Mouse (Mus musculus): ENCODE measurements around the gene Dok3. TPM values are rescaled to one million over a fixed set of nuclear protein-coding genes. Genes with fewer than 3 reads are reported as not detected.

Dok3 gene
- total and polyA plus RNA-seq, 3 experiments, result 9.0 to 38.4 (median 30.3) TPM

- in situ Hi-C loops (cut with MboI; ENCODE audit: low pct_ligation_motif_present, low pct_unique_long_range_greater_than_20kb, low sequenced_read_pairs), result no loop called here
- Histone ChIP-seq H3K4me2 (ENCODE audit: insufficient read depth, low read depth, poor library complexity, severe bottlenecking) (no peak overlapping the region), H3K36me3 (replicated peaks in 1 of 2; ENCODE audit: control insufficient read depth in 1 of 2, insufficient read depth in 1 of 2, low read length in 1 of 2) (peaks cover 34 to 94% of the 10 kb centered on the region in 2 experiments)
Observed at GRCm38 (mm10) chr13:55502405-55502804, 26.7 kb downstream of the Dok3 start.

GRCm38 (mm10) chr13:55500575-55500974 lies 28.5 kb downstream of the Dok3 start:
- Histone ChIP-seq H3K4me1 (ENCODE audit: control insufficient read depth in 1 of 2, insufficient read depth in 2 of 2) (no peaks in the 10 kb centered on the region), H3K27ac (ENCODE audit: insufficient read depth, low read depth) (no peak overlapping the region), H3K9me3 (replicated peaks; ENCODE audit: low read length) (no peaks in the 10 kb centered on the region), H3K4me3 (replicated peaks in 1 of 3; ENCODE audit: low read depth in 2 of 3, low read length in 2 of 3, poor library complexity in 1 of 3) (no peak overlapping the region), H3K27me3 (replicated peaks) (no peaks in the 10 kb centered on the region), H3K36me3 (replicated peaks in 1 of 2; ENCODE audit: control insufficient read depth in 1 of 2, insufficient read depth in 1 of 2, low read length in 1 of 2) (peaks cover 18 to 85% of the 10 kb centered on the region in 2 experiments), H3K9ac (ENCODE audit: insufficient read depth, low read depth) (no peak overlapping the region), H3K79me2 (replicated peaks; ENCODE audit: control insufficient read depth, extremely low read depth, insufficient read depth, poor library complexity, severe bottlenecking) (no peaks in the 10 kb centered on the region), H3K4me2 (ENCODE audit: insufficient read depth, low read depth, poor library complexity, severe bottlenecking) (no peak overlapping the region)
- TF ChIP-seq NELFE (IDR thresholded peaks at IDR 0.05; ENCODE audit: low read depth, low read length) (no peak), GABPA (IDR thresholded peaks at IDR 0.05; ENCODE audit: insufficient replicate concordance, low read depth, low read length) (no peak), HCFC1 (IDR thresholded peaks at IDR 0.05; ENCODE audit: low read depth, low read length) (no peak), USF1 (IDR thresholded peaks at IDR 0.05; ENCODE audit: low read depth, low read length) (no peak), ZNF384 (IDR thresholded peaks at IDR 0.05; ENCODE audit: low read depth, low read length) (no peak), RAD21 (IDR thresholded peaks at IDR 0.05; ENCODE audit: low read depth, low read length) (no peak), KAT2A (IDR thresholded peaks at IDR 0.05; ENCODE audit: insufficient replicate concordance, low read length) (no peak), ZC3H11A (IDR thresholded peaks at IDR 0.05; ENCODE audit: low read depth, low read length) (no peak), MAFK (IDR thresholded peaks at IDR 0.05; ENCODE audit: insufficient replicate concordance, low read length) (no peak), SMC3 (IDR thresholded peaks at IDR 0.05; ENCODE audit: low read depth, low read length) (no peak), ELF1 (IDR thresholded peaks at IDR 0.05; ENCODE audit: low read depth, low read length) (no peak), MAX (IDR thresholded peaks at IDR 0.05; ENCODE audit: low read length) (no peak), ZKSCAN1 (IDR thresholded peaks at IDR 0.05; ENCODE audit: borderline replicate concordance, low read depth, low read length) (no peak), IRF4 (IDR thresholded peaks at IDR 0.05; ENCODE audit: low read depth, low read length) (no peak)
- dilution Hi-C loops (cut with MboI; ENCODE audit: extremely low pct_ligation_motif_present, extremely low pct_unique_long_range_greater_than_20kb, low sequenced_read_pairs), result no loop called here
- in situ Hi-C loops (cut with MboI; ENCODE audit: low pct_ligation_motif_present, low pct_unique_long_range_greater_than_20kb, low sequenced_read_pairs), result no loop called here
- no peak for DNase-seq (ENCODE audit: extremely low read depth)

More at GRCm38 (mm10) chr13:55502405-55502804, 26.7 kb downstream of the Dok3 start:
- no peak for DNase-seq (ENCODE audit: extremely low read depth)
- Histone ChIP-seq H3K4me1 (ENCODE audit: control insufficient read depth in 1 of 2, insufficient read depth in 2 of 2) (no peaks in the 10 kb centered on the region), H3K9me3 (replicated peaks; ENCODE audit: low read length) (no peaks in the 10 kb centered on the region), H3K27me3 (replicated peaks) (no peaks in the 10 kb centered on the region), H3K4me3 (replicated peaks in 1 of 3; ENCODE audit: low read depth in 2 of 3, low read length in 2 of 3, poor library complexity in 1 of 3) (no peak overlapping the region), H3K27ac (ENCODE audit: insufficient read depth, low read depth) (no peak overlapping the region), H3K9ac (ENCODE audit: insufficient read depth, low read depth) (no peak overlapping the region), H3K79me2 (replicated peaks; ENCODE audit: control insufficient read depth, extremely low read depth, insufficient read depth, poor library complexity, severe bottlenecking) (no peaks in the 10 kb centered on the region)
- dilution Hi-C loops (cut with MboI; ENCODE audit: extremely low pct_ligation_motif_present, extremely low pct_unique_long_range_greater_than_20kb, low sequenced_read_pairs), result no loop called here
- TF ChIP-seq MAZ (IDR thresholded peaks at IDR 0.05; ENCODE audit: low read depth, low read length), result no peak
- no peak for TF ChIP-seq ZNF384 (IDR thresholded peaks at IDR 0.05; ENCODE audit: low read depth, low read length)
- TF ChIP-seq SIN3A (IDR thresholded peaks at IDR 0.05; ENCODE audit: low read length), result no peak
- TF ChIP-seq CTCF (conservative IDR thresholded peaks at IDR 0.05 in 1 of 2, IDR thresholded peaks at IDR 0.05 in 1 of 2; ENCODE audit: low read depth in 2 of 2, low read length in 2 of 2), result no peak
- TF ChIP-seq USF2 (conservative IDR thresholded peaks at IDR 0.05; ENCODE audit: low read depth, low read length), result no peak
- no peak for TF ChIP-seq MYC (IDR thresholded peaks at IDR 0.05; ENCODE audit: low read depth, low read length)
- no peak for TF ChIP-seq ZMIZ1 (IDR thresholded peaks at IDR 0.05; ENCODE audit: low read depth, low read length)
- no peak for TF ChIP-seq ELF1 (IDR thresholded peaks at IDR 0.05; ENCODE audit: low read depth, low read length)

All from CH12.LX (cell line).